Mouse (Mus musculus) intestine, postnatal 0 days (tissue): ENCODE results near the gene Ugt1a6b. TPM values are rescaled to one million over a fixed set of nuclear protein-coding genes. Genes with fewer than 3 reads are reported as not detected.
"Not testable (repeated sequence)": the region's sequence is repeated elsewhere in the genome, so short reads cannot be mapped to it uniquely, and the experiment has no call there.

Source experiments
- ATAC-seq: fragments of 200-750 bp; cut with Nextera tagmentation; 2 replicates; pipeline ENCODE4 v1.8.0; 2017; ENCODE audit warnings: mild to moderate bottlenecking, moderate TSS enrichment, moderate library complexity
- H3K27ac ChIP-seq: fragments of 300-500 bp; sonication (generic); 2 replicates; pipeline ENCODE4 v1.5.1; 2014; ENCODE audit warnings: mild to moderate bottlenecking, low read depth, low read length, moderate library complexity
- H3K27me3 ChIP-seq: fragments of 300-500 bp; sonication (generic); replicated peaks from 2 replicates; pipeline ENCODE4 v1.6.1; 2014; ENCODE audit warnings: low read length, mixed read lengths; ENCODE audit not compliant: control insufficient read depth, insufficient read depth
- H3K36me3 ChIP-seq: fragments of 300-500 bp; sonication (generic); 2 replicates; pipeline ENCODE4 v1.6.1; 2014; ENCODE audit warnings: mild to moderate bottlenecking, moderate library complexity; ENCODE audit not compliant: control insufficient read depth, insufficient read depth
- H3K4me1 ChIP-seq: fragments of 300-500 bp; sonication (generic); replicated peaks from 2 replicates; pipeline ENCODE4 v1.6.1; 2014; ENCODE audit warnings: antibody characterized with exemption, low read length, mixed read lengths; ENCODE audit not compliant: control insufficient read depth, insufficient read depth
- H3K4me2 ChIP-seq: fragments of 300-500 bp; sonication (generic); replicated peaks from 2 replicates; pipeline ENCODE4 v1.6.1; 2014; ENCODE audit warnings: low read depth, mild to moderate bottlenecking, moderate library complexity
- H3K4me3 ChIP-seq: fragments of 300-500 bp; sonication (generic); 2 replicates; pipeline ENCODE4 v1.5.1; 2014; ENCODE audit warnings: low read depth, low read length
- H3K9ac ChIP-seq: fragments of 300-500 bp; sonication (generic); 2 replicates; pipeline ENCODE4 v1.6.1; 2014; ENCODE audit warnings: mild to moderate bottlenecking, low read depth, low read length
- H3K9me3 ChIP-seq: fragments of 300-500 bp; sonication (generic); 2 replicates; pipeline ENCODE4 v1.6.1; 2016; ENCODE audit warnings: mixed run types; ENCODE audit not compliant: control insufficient read depth
- CTCF ChIP-seq: sonication (generic); IDR thresholded peaks from 2 replicates; pipeline ENCODE4 v1.5.1; 2016; ENCODE audit warnings: low read depth, mild to moderate bottlenecking, control low read depth, antibody characterized with exemption, moderate library complexity
- WGBS: fragments of 180-500 bp; shearing (Covaris S2); extraction: QIAGEN DNeasy Blood & Tissue Kit; methylation state at CpG from one replicate; pipeline ENCODE4 v1.1.7; 2014; 5-methylcytosine and 5-hydroxymethylcytosine counted together
- polyA plus RNA-seq: library from polyadenylated mRNA; unstranded; fragments of >200 nt; fragmentation: Nextera tagmentation; extraction: Ambion mirVana; gene quantifications from 2 replicates; pipeline ENCODE4 v1.2.1, GENCODE M21; 2015

Ugt1a6b gene
- polyA plus RNA-seq, 1 experiment from 2014 or later, result 0.35 TPM

GRCm38 (mm10) chr1:88219054-88219453 lies 116.0 kb downstream of the Ugt1a6b start:
- Histone ChIP-seq H3K36me3 (no peaks in the 10 kb centered on the region), H3K9ac (no peak overlapping the region), H3K27me3 (no peaks in the 10 kb centered on the region), H3K4me1 (no peaks in the 10 kb centered on the region), H3K27ac (no peak overlapping the region), H3K9me3 (peaks cover 30% of the 10 kb centered on the region), H3K4me3 (no peak overlapping the region), H3K4me2 (no peak overlapping the region)
- 19% methylated on average over 1 of the region's 1 CpGs for WGBS
- no peak for ATAC-seq
- no peak for TF ChIP-seq CTCF

- no peak for ATAC-seq
- H3K36me3 ChIP-seq, result no peaks in the 10 kb centered on the region
- no peak overlapping the region for H3K4me3 ChIP-seq
- H3K9ac ChIP-seq, result no peak overlapping the region
- no peak for TF ChIP-seq CTCF
- no peaks in the 10 kb centered on the region for H3K27me3 ChIP-seq
- H3K9me3 ChIP-seq, result peaks cover 20% of the 10 kb centered on the region
- no peak overlapping the region for H3K4me2 ChIP-seq
- H3K27ac ChIP-seq, result no peak overlapping the region
- H3K4me1 ChIP-seq, result no peaks in the 10 kb centered on the region
These were observed 117.3 kb downstream of the Ugt1a6b start for GRCm38 (mm10) chr1:88220336-88220735.

- no peak for TF ChIP-seq CTCF
- Histone ChIP-seq H3K4me1 (no peaks in the 10 kb centered on the region), H3K9ac (no peak overlapping the region), H3K27ac (no peak overlapping the region), H3K36me3 (no peaks in the 10 kb centered on the region), H3K27me3 (no peaks in the 10 kb centered on the region), H3K4me3 (no peak overlapping the region), H3K9me3 (peaks cover 22% of the 10 kb centered on the region), H3K4me2 (no peak overlapping the region)
- 51% methylated on average over 2 of the region's 2 CpGs for WGBS
- no peak for ATAC-seq
These were observed 119.2 kb downstream of the Ugt1a6b start for GRCm38 (mm10) chr1:88222216-88222615.

GRCm38 (mm10) chr1:88223011-88223515 lies 120.0 kb downstream of the Ugt1a6b start:
- H3K9me3 ChIP-seq, result peaks cover 18% of the 10 kb centered on the region
- not testable (repeated sequence) for H3K9ac ChIP-seq, H3K4me3 ChIP-seq, H3K27me3 ChIP-seq, H3K27ac ChIP-seq, ATAC-seq, H3K4me1 ChIP-seq, H3K4me2 ChIP-seq, H3K36me3 ChIP-seq

- H3K9me3 ChIP-seq, result peaks cover 23% of the 10 kb centered on the region
- no peak overlapping the region for H3K27ac ChIP-seq
- H3K36me3 ChIP-seq, result no peaks in the 10 kb centered on the region
- no peak for ATAC-seq
- H3K4me1 ChIP-seq, result no peaks in the 10 kb centered on the region
- H3K4me2 ChIP-seq, result no peak overlapping the region
- no peak overlapping the region for H3K4me3 ChIP-seq
- 53% methylated on average over 1 of the region's 1 CpGs for WGBS
- no peak overlapping the region for H3K9ac ChIP-seq
- TF ChIP-seq CTCF, result no peak
- H3K27me3 ChIP-seq, result no peaks in the 10 kb centered on the region
These were observed 120.5 kb downstream of the Ugt1a6b start for GRCm38 (mm10) chr1:88223591-88223990.

- H3K4me3 ChIP-seq, result no peak overlapping the region
- no peak for ATAC-seq
- no peaks in the 10 kb centered on the region for H3K27me3 ChIP-seq
- no peak overlapping the region for H3K4me2 ChIP-seq
- no peak overlapping the region for H3K9ac ChIP-seq
- TF ChIP-seq CTCF, result no peak
- H3K27ac ChIP-seq, result no peak overlapping the region
- H3K36me3 ChIP-seq, result no peaks in the 10 kb centered on the region
- no peaks in the 10 kb centered on the region for H3K4me1 ChIP-seq
- peaks cover 24% of the 10 kb centered on the region for H3K9me3 ChIP-seq
- WGBS, result 60% methylated on average over 2 of the region's 2 CpGs
These were observed 121.2 kb downstream of the Ugt1a6b start for GRCm38 (mm10) chr1:88224029-88224776.

GRCm38 (mm10) chr1:88225301-88225700 lies 122.2 kb downstream of the Ugt1a6b start:
- not testable (repeated sequence) for H3K4me1 ChIP-seq, H3K27ac ChIP-seq, H3K4me2 ChIP-seq, ATAC-seq, H3K27me3 ChIP-seq, H3K9ac ChIP-seq, H3K36me3 ChIP-seq, H3K4me3 ChIP-seq
- H3K9me3 ChIP-seq, result peaks cover 32% of the 10 kb centered on the region
- WGBS, result 40% methylated on average over 2 of the region's 2 CpGs
